Mouse (Mus musculus) T-helper 2 cell (primary cell): Measurements from ENCODE around the gene Tnks1bp1.

Source experiments
- in situ Hi-C: fragments of 300-600 bp; cut with MboI, MseI; formaldehyde crosslinking; loops from one replicate; pipeline ENCODE4 v1.15.1; 2025; ENCODE audit warnings: high pct_unique_total_duplicates

Tnks1bp1 gene

GRCm38 (mm10) chr2:85037047-85038026, 10.5 kb upstream of the Tnks1bp1 start, which contains the start of the genes Ssrp1 and P2rx3:
TSS of gene Ssrp1 (plus strand) at chr2:85037234.
TSS of gene P2rx3 (minus strand) at chr2:85037462.
- in situ Hi-C loops, result loop anchor here (5.0 to 25.0 kb wide), 2 partner anchors 200 to 1400 kb away; partner anchors contain the start of genes Slc43a1 and Zc3h15

- in situ Hi-C loops, result loop anchor here (5.0 to 25.0 kb wide), 2 partner anchors 201 to 1401 kb away; partner anchors contain the start of genes Slc43a1 and Zc3h15
Observed at GRCm38 (mm10) chr2:85038336-85038735, 9.5 kb upstream of the Tnks1bp1 start.

GRCm38 (mm10) chr2:85043623-85044022, 4.2 kb upstream of the Tnks1bp1 start:
- in situ Hi-C loops, result loop anchor here (10.0 to 25.0 kb wide), 2 partner anchors 99 to 1406 kb away; partner anchors contain the start of gene Zc3h15

GRCm38 (mm10) chr2:85046222-85046621, 1.6 kb upstream of the Tnks1bp1 start:
- in situ Hi-C loops, result loop anchor here (10.0 to 25.0 kb wide), 2 partner anchors 101 to 1409 kb away; partner anchors contain the start of gene Zc3h15

- in situ Hi-C loops, result loop anchor here (10.0 to 25.0 kb wide), 2 partner anchors 102 to 1410 kb away; partner anchors contain the start of gene Zc3h15
Observed at GRCm38 (mm10) chr2:85047081-85047480, 741 bp upstream of the Tnks1bp1 start.

- in situ Hi-C loops, result loop anchor here (10.0 to 25.0 kb wide), 2 partner anchors 103 to 1411 kb away; partner anchors contain the start of gene Zc3h15
Observed at GRCm38 (mm10) chr2:85048168-85048751, 438 bp downstream of the Tnks1bp1 start.

GRCm38 (mm10) chr2:85049277-85049676, 1.5 kb downstream of the Tnks1bp1 start:
- in situ Hi-C loops, result loop anchor here (10.0 to 25.0 kb wide), 2 partner anchors 104 to 1412 kb away; partner anchors contain the start of gene Zc3h15

- in situ Hi-C loops, result no loop called here
Observed at GRCm38 (mm10) chr2:85050001-85050634, 2.3 kb downstream of the Tnks1bp1 start.

- in situ Hi-C loops, result no loop called here
Observed at GRCm38 (mm10) chr2:85050746-85051145, 2.9 kb downstream of the Tnks1bp1 start.

- in situ Hi-C loops, result no loop called here
Observed at GRCm38 (mm10) chr2:85053192-85053816, 5.5 kb downstream of the Tnks1bp1 start.

GRCm38 (mm10) chr2:85056711-85057110, 8.9 kb downstream of the Tnks1bp1 start:
- in situ Hi-C loops, result no loop called here

- in situ Hi-C loops, result no loop called here
Observed at GRCm38 (mm10) chr2:85059677-85060076, 11.9 kb downstream of the Tnks1bp1 start.

- in situ Hi-C loops, result no loop called here
Observed at GRCm38 (mm10) chr2:85060591-85061060, 12.8 kb downstream of the Tnks1bp1 start.

GRCm38 (mm10) chr2:85061107-85061541, 13.3 kb downstream of the Tnks1bp1 start:
- in situ Hi-C loops, result no loop called here

- in situ Hi-C loops, result no loop called here
Observed at GRCm38 (mm10) chr2:85065141-85065875, 17.5 kb downstream of the Tnks1bp1 start.

- in situ Hi-C loops, result no loop called here
Observed at GRCm38 (mm10) chr2:85066937-85067336, 19.1 kb downstream of the Tnks1bp1 start.

- in situ Hi-C loops, result no loop called here
Observed at GRCm38 (mm10) chr2:85067903-85068625, 20.2 kb downstream of the Tnks1bp1 start.

- in situ Hi-C loops, result no loop called here
Observed at GRCm38 (mm10) chr2:85068626-85069025, 20.8 kb downstream of the Tnks1bp1 start.

- in situ Hi-C loops, result no loop called here
Observed at GRCm38 (mm10) chr2:85070086-85070485, 22.3 kb downstream of the Tnks1bp1 start.
